Mouse (Mus musculus) MEL (cell line): ENCODE measurements around the gene Ap3b1. TPM values are rescaled to one million over a fixed set of nuclear protein-coding genes. Genes with fewer than 3 reads are reported as not detected.

Experiments used
- DNase-seq: peaks from one replicate; pipeline ENCODE4 v3.0.0; 2011; ENCODE audit warnings: low read depth, low spot score
- H3K27ac ChIP-seq: 2 replicates; pipeline ENCODE4 v1.5.1; 2012; ENCODE audit warnings: low read depth, mild to moderate bottlenecking, control low read depth, low read length, moderate library complexity; ENCODE audit not compliant: control insufficient read depth
- H3K27me3 ChIP-seq, 2 experiments: fragments of 150-350 bp in 1 of 2; sonication (generic) in 1 of 2; 2 replicates each; pipeline ENCODE4 v1.6.1; 2012; ENCODE audit warnings: low read length in 2 of 2, mild to moderate bottlenecking in 2 of 2, improper control_type of control experiment in 1 of 2, moderate library complexity in 1 of 2; ENCODE audit not compliant: insufficient read depth in 2 of 2, control insufficient read depth in 1 of 2
- H3K36me3 ChIP-seq, 2 experiments: 2 replicates each; pipeline ENCODE4 v1.6.1; 2012 to 2014; ENCODE audit warnings: low read length in 2 of 2, improper control_type of control experiment in 1 of 2, inconsistent platforms in 1 of 2, mild to moderate bottlenecking in 1 of 2; ENCODE audit not compliant: insufficient read depth in 2 of 2, control insufficient read depth in 1 of 2
- H3K4me1 ChIP-seq, 2 experiments: fragments of 150-350 bp in 1 of 2; sonication (generic) in 1 of 2; 2 replicates each; pipeline ENCODE4 v1.6.1; 2012; ENCODE audit warnings: low read length in 2 of 2, improper control_type of control experiment in 1 of 2, mild to moderate bottlenecking in 1 of 2; ENCODE audit not compliant: insufficient read depth in 2 of 2, control insufficient read depth in 1 of 2
- H3K4me3 ChIP-seq, 2 experiments: fragments of 150-350 bp in 1 of 2; sonication (generic) in 1 of 2; 2 replicates each; pipeline ENCODE4 v1.5.1; 2012; ENCODE audit warnings: low read depth in 2 of 2, low read length in 2 of 2, mild to moderate bottlenecking in 2 of 2, moderate library complexity in 2 of 2, control low read depth in 1 of 2, improper control_type of control experiment in 1 of 2; ENCODE audit not compliant: control insufficient read depth in 1 of 2, insufficient read depth in 1 of 2
- H3K79me2 ChIP-seq: 2 replicates; pipeline ENCODE4 v1.6.1; 2012; ENCODE audit warnings: mild to moderate bottlenecking, low read length, moderate library complexity; ENCODE audit not compliant: control insufficient read depth, poor library complexity, insufficient read depth
- H3K9ac ChIP-seq: 2 replicates; pipeline ENCODE4 v1.6.1; 2012; ENCODE audit warnings: low read depth, mild to moderate bottlenecking, control low read depth, low read length, moderate library complexity; ENCODE audit not compliant: control insufficient read depth, poor library complexity, severe bottlenecking
- H3K9me3 ChIP-seq: fragments of 150-350 bp; sonication (generic); replicated peaks from 2 replicates; pipeline ENCODE4 v1.6.1; 2012; ENCODE audit warnings: mild to moderate bottlenecking, low read length, improper control_type of control experiment, moderate library complexity; ENCODE audit not compliant: insufficient read depth
- BHLHE40 ChIP-seq: IDR thresholded peaks from 2 replicates; pipeline ENCODE4 v1.6.1; 2012; ENCODE audit warnings: low read depth, mild to moderate bottlenecking, inconsistent platforms, low read length, improper control_type of control experiment, borderline replicate concordance
- CTCF ChIP-seq, 3 experiments: IDR thresholded peaks in 2 of 3; conservative IDR thresholded peaks in 1 of 3; 2 replicates each; pipeline ENCODE4 v1.5.1; 2011 to 2012; ENCODE audit warnings: low read length in 3 of 3, low read depth in 2 of 3, mild to moderate bottlenecking in 2 of 3, improper control_type of control experiment in 1 of 3, inconsistent platforms in 1 of 3, mixed read lengths in 1 of 3, moderate library complexity in 1 of 3; ENCODE audit not compliant: control insufficient read depth in 1 of 3, insufficient read depth in 1 of 3, poor library complexity in 1 of 3, severe bottlenecking in 1 of 3
- EP300 ChIP-seq, 2 experiments: IDR thresholded peaks; 2 replicates each; pipeline ENCODE4 v1.6.1; 2011; ENCODE audit warnings: improper control_type of control experiment in 2 of 2, low read length in 2 of 2, low read depth in 1 of 2, mild to moderate bottlenecking in 1 of 2
- GABPA ChIP-seq: IDR thresholded peaks from 2 replicates; pipeline ENCODE4 v1.6.1; 2012; ENCODE audit warnings: low read depth, mild to moderate bottlenecking, inconsistent platforms, low read length, improper control_type of control experiment, moderate library complexity
- GATA1 ChIP-seq: IDR thresholded peaks from 2 replicates; pipeline ENCODE4 v1.6.1; 2011; ENCODE audit warnings: low read depth, low read length, improper control_type of control experiment
- KAT2A ChIP-seq: conservative IDR thresholded peaks from 2 replicates; pipeline ENCODE4 v1.6.1; 2012; ENCODE audit warnings: low read depth, low read length, improper control_type of control experiment, inconsistent platforms
- MAFK ChIP-seq: IDR thresholded peaks from 2 replicates; pipeline ENCODE4 v1.6.1; 2011; ENCODE audit warnings: low read depth, mild to moderate bottlenecking, low read length, improper control_type of control experiment, borderline replicate concordance
- MAX ChIP-seq: IDR thresholded peaks from 2 replicates; pipeline ENCODE4 v1.6.1; 2011; ENCODE audit warnings: low read length, improper control_type of control experiment
- MAZ ChIP-seq: IDR thresholded peaks from 2 replicates; pipeline ENCODE4 v1.6.1; 2012; ENCODE audit warnings: low read depth, mild to moderate bottlenecking, inconsistent platforms, low read length, improper control_type of control experiment
- MEF2A ChIP-seq: IDR thresholded peaks from 2 replicates; pipeline ENCODE4 v1.6.1; 2014; ENCODE audit warnings: low read depth, mild to moderate bottlenecking, inconsistent platforms, low read length, improper control_type of control experiment; ENCODE audit not compliant: poor library complexity, insufficient replicate concordance, severe bottlenecking; ENCODE audit errors: extremely low read depth
- MXI1 ChIP-seq: IDR thresholded peaks from 2 replicates; pipeline ENCODE4 v1.6.1; 2011; ENCODE audit warnings: mild to moderate bottlenecking, low read depth, low read length, improper control_type of control experiment
- MYB ChIP-seq: IDR thresholded peaks from 2 replicates; pipeline ENCODE4 v1.6.1; 2011; ENCODE audit warnings: mild to moderate bottlenecking, low read depth, low read length, improper control_type of control experiment
- NRF1 ChIP-seq: IDR thresholded peaks from 2 replicates; pipeline ENCODE4 v1.6.1; 2014; ENCODE audit warnings: low read depth, mild to moderate bottlenecking, inconsistent platforms, low read length, improper control_type of control experiment, moderate library complexity; ENCODE audit not compliant: poor library complexity, insufficient read depth, severe bottlenecking
- POLR2A ChIP-seq, 2 experiments: IDR thresholded peaks; 2 replicates each; pipeline ENCODE4 v1.6.1; 2011 to 2012; ENCODE audit warnings: low read length in 2 of 2, mild to moderate bottlenecking in 2 of 2, control low read depth in 1 of 2, improper control_type of control experiment in 1 of 2, low read depth in 1 of 2, moderate library complexity in 1 of 2; ENCODE audit not compliant: control insufficient read depth in 1 of 2, insufficient read depth in 1 of 2, poor library complexity in 1 of 2
- POLR2AphosphoS2 ChIP-seq: IDR thresholded peaks from 2 replicates; pipeline ENCODE4 v1.6.1; 2011; ENCODE audit warnings: low read length, improper control_type of control experiment
- SIN3A ChIP-seq: IDR thresholded peaks from 2 replicates; pipeline ENCODE4 v1.6.1; 2012; ENCODE audit warnings: low read length, improper control_type of control experiment, inconsistent platforms
- SMC3 ChIP-seq: IDR thresholded peaks from 2 replicates; pipeline ENCODE4 v1.6.1; 2011; ENCODE audit warnings: low read depth, low read length, improper control_type of control experiment
- TBP ChIP-seq: IDR thresholded peaks from 2 replicates; pipeline ENCODE4 v1.8.0; 2011; ENCODE audit warnings: low read depth, low read length, improper control_type of control experiment
- UBTF ChIP-seq: IDR thresholded peaks from 2 replicates; pipeline ENCODE4 v1.6.1; 2012; ENCODE audit warnings: low read depth, mild to moderate bottlenecking, inconsistent platforms, low read length, improper control_type of control experiment, moderate library complexity, borderline replicate concordance; ENCODE audit not compliant: insufficient read depth
- ZKSCAN1 ChIP-seq: IDR thresholded peaks from 2 replicates; pipeline ENCODE4 v1.6.1; 2012; ENCODE audit warnings: low read depth, mild to moderate bottlenecking, inconsistent platforms, low read length, improper control_type of control experiment, moderate library complexity
- polyA plus RNA-seq, 2 experiments: library from polyadenylated mRNA; stranded (reverse) in 1 of 2; unstranded in 1 of 2; fragments of >175 nt in 1 of 2; fragments of >200 nt in 1 of 2; gene quantifications; 2 replicates each; pipeline versions ENCODE4 v1.2.1 to v1.2.4; 2012; ENCODE audit warnings: low replicate concordance in 2 of 2, low read depth in 1 of 2; ENCODE audit not compliant: insufficient read length in 2 of 2, insufficient read depth in 1 of 2, missing spikeins in 1 of 2
- total RNA-seq: library from RNA; depleted of rRNA; stranded (reverse); fragments of 300-350 nt; gene quantifications from 2 replicates; pipeline ENCODE4 v1.2.3, GENCODE M21; 2012

Ap3b1 gene
- total and polyA plus RNA-seq, 3 experiments, result 36.7 to 74.5 TPM; not detected in 1

- TF ChIP-seq ZKSCAN1 (no peak), POLR2AphosphoS2 (no peak), KAT2A (no peak), MAFK (no peak), POLR2A (IDR thresholded peaks at IDR 0.05; ENCODE audit: control insufficient read depth in 1 of 2, insufficient read depth in 1 of 2, low read depth in 1 of 2, low read length in 2 of 2, poor library complexity in 1 of 2) (no peak), GATA1 (no peak), UBTF (no peak)
Measured at GRCm38 (mm10) chr13:94573356-94573755, 214.6 kb downstream of the Ap3b1 start.

GRCm38 (mm10) chr13:94573833-94574232 lies 215.1 kb downstream of the Ap3b1 start:
- no peaks in the 10 kb centered on the region for H3K27me3 ChIP-seq
- no peak overlapping the region for H3K4me3 ChIP-seq
- no peaks in the 10 kb centered on the region for H3K36me3 ChIP-seq
- TF ChIP-seq NRF1 (no peak), MAX (no peak), GABPA (no peak), MXI1 (no peak), MEF2A (no peak), MAZ (no peak), SIN3A (no peak), KAT2A (no peak), CTCF (IDR thresholded peaks at IDR 0.05 in 2 of 3, conservative IDR thresholded peaks at IDR 0.05 in 1 of 3; ENCODE audit: control insufficient read depth in 1 of 3, insufficient read depth in 1 of 3, low read depth in 2 of 3, low read length in 3 of 3, poor library complexity in 1 of 3, severe bottlenecking in 1 of 3) (no peak), SMC3 (no peak), EP300 (IDR thresholded peaks at IDR 0.05; ENCODE audit: low read depth in 1 of 2, low read length in 2 of 2) (no peak), GATA1 (no peak), BHLHE40 (no peak), TBP (no peak), MYB (no peak)
- TF ChIP-seq, all 39 proteins: peak for 0
- H3K4me1 ChIP-seq, result no peaks in the 10 kb centered on the region
- no peaks in the 10 kb centered on the region for H3K79me2 ChIP-seq
- H3K9me3 ChIP-seq, result no peaks in the 10 kb centered on the region
- DNase-seq, result no peak
- no peak overlapping the region for H3K27ac ChIP-seq
- H3K9ac ChIP-seq, result no peak overlapping the region

More at GRCm38 (mm10) chr13:94573356-94573755, 214.6 kb downstream of the Ap3b1 start:
- DNase-seq, result no peak
- no peak overlapping the region for H3K9ac ChIP-seq
- no peaks in the 10 kb centered on the region for H3K79me2 ChIP-seq
- no peaks in the 10 kb centered on the region for H3K36me3 ChIP-seq
- no peak overlapping the region for H3K27ac ChIP-seq
- no peaks in the 10 kb centered on the region for H3K4me1 ChIP-seq
- no peaks in the 10 kb centered on the region for H3K27me3 ChIP-seq
- H3K9me3 ChIP-seq, result no peaks in the 10 kb centered on the region
- H3K4me3 ChIP-seq, result no peak overlapping the region
